Mouse (Mus musculus) myocyte (in vitro differentiated cells): ENCODE measurements around the gene Eci2.

Source experiments
- CEBPB ChIP-seq: IDR thresholded peaks from 2 replicates; pipeline ENCODE4 v1.6.1; 2011; ENCODE audit warnings: mild to moderate bottlenecking, moderate library complexity; ENCODE audit not compliant: poor library complexity, insufficient read depth, severe bottlenecking
- E2F4 ChIP-seq: IDR thresholded peaks from one replicate; pipeline ENCODE4 v1.6.1; 2011; ENCODE audit warnings: mild to moderate bottlenecking, control low read depth, moderate library complexity; ENCODE audit not compliant: insufficient read depth
- MAX ChIP-seq: IDR thresholded peaks from one replicate; pipeline ENCODE4 v1.6.1; 2011; ENCODE audit warnings: low read depth, mild to moderate bottlenecking, control low read depth
- MYOD1 ChIP-seq, 3 experiments: IDR thresholded peaks; one replicate each; pipeline ENCODE4 v1.6.1; 2011; ENCODE audit warnings: control low read depth in 2 of 3, low read depth in 2 of 3, mild to moderate bottlenecking in 2 of 3, moderate library complexity in 1 of 3; ENCODE audit not compliant: insufficient read length in 2 of 3, control insufficient read depth in 1 of 3
- MYOG ChIP-seq, 3 experiments: IDR thresholded peaks; one replicate each; pipeline ENCODE4 v1.6.1; 2011; ENCODE audit warnings: control low read depth in 2 of 3, low read depth in 2 of 3, mild to moderate bottlenecking in 2 of 3; ENCODE audit not compliant: insufficient read length in 2 of 3, control insufficient read depth in 1 of 3, insufficient read depth in 1 of 3
- POLR2A ChIP-seq: IDR thresholded peaks from one replicate; pipeline ENCODE4 v1.6.1; 2011; ENCODE audit warnings: low read depth, mild to moderate bottlenecking, control low read depth, moderate library complexity; ENCODE audit not compliant: insufficient read length
- POLR2AphosphoS2 ChIP-seq: IDR thresholded peaks from one replicate; pipeline ENCODE4 v1.6.1; 2011; ENCODE audit warnings: low read depth, control low read depth; ENCODE audit not compliant: insufficient read length
- TCF12 ChIP-seq: IDR thresholded peaks from one replicate; pipeline ENCODE4 v1.6.1; 2011; ENCODE audit warnings: mild to moderate bottlenecking, control low read depth; ENCODE audit not compliant: poor library complexity, insufficient read depth, severe bottlenecking
- TCF3 ChIP-seq: IDR thresholded peaks from one replicate; pipeline ENCODE4 v1.6.1; 2011; ENCODE audit warnings: low read depth, control low read depth; ENCODE audit not compliant: insufficient read length
- USF1 ChIP-seq: IDR thresholded peaks from one replicate; pipeline ENCODE4 v1.6.1; 2011; ENCODE audit warnings: low read depth, mild to moderate bottlenecking, control low read depth, moderate library complexity

GRCm38 (mm10) chr13:34991581-34992273, 35.2 kb downstream of the Eci2 start:
- TF ChIP-seq POLR2A, result no peak
- TF ChIP-seq MYOG (IDR thresholded peaks at IDR 0.05; ENCODE audit: control insufficient read depth in 1 of 3, insufficient read depth in 1 of 3, insufficient read length in 2 of 3, low read depth in 2 of 3), result no peak
- no peak for TF ChIP-seq POLR2AphosphoS2
- TF ChIP-seq TCF12, result no peak
- TF ChIP-seq CEBPB, result no peak
- no peak for TF ChIP-seq USF1
- TF ChIP-seq MAX, result no peak
- no peak for TF ChIP-seq TCF3
- TF ChIP-seq E2F4, result no peak
- TF ChIP-seq MYOD1 (IDR thresholded peaks at IDR 0.05; ENCODE audit: control insufficient read depth in 1 of 3, insufficient read length in 2 of 3, low read depth in 2 of 3), result no peak
